11 mouse cellular contexts compared by ENCODE assay signal in the genomic region with DNA sequence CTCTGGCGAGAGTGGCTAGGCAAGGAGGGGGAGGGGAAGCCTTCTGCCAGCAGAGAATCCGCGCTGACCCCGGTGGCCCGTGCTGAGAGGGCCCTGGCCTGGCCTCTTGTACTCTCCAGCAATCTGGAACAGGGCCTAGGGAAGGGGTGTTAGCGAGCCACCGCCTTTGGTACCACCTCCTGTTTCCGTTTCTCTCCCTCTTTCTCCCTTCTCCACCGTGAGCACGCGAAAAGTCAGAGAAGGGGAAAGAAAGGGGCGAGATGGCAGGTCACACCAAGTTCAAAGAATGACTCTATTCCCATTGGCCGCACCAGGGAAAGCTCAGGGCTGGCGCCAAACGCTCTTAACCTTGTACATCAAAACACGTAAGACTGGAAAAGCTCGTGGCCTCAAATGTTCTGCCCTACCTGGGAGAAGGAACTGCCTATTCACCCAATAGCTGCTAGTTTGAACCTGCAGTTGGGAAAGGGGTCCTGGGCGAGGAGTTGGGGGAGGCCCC. TPM values are rescaled to one million over a fixed set of nuclear protein-coding genes. Genes with fewer than 3 reads are reported as not detected.
DNase-seq lines count a peak whose midpoint lies in the region; ATAC-seq lines count a peak whose summit lies in the region.
"Had no signal": no experiment of that assay in that cellular context is flagged by ENCODE, and none has a peak within 500 bp of the region (broad histone marks: within the 10 kb centered on the region; RNA-seq: fewer than 3 reads in every experiment).

No protein-coding gene starts in this region.

- H3K4me1 ChIP-seq in kidney, embryonic 16.5 days (ENCODE audit: insufficient read depth, low read length) = peaks cover 28% of the 10 kb centered on the region
- peaks cover 29% of the 10 kb centered on the region for H3K4me1 ChIP-seq in intestine, embryonic 14.5 days (replicated peaks; ENCODE audit: control insufficient read depth, insufficient read depth, low read length)
- peaks cover 13% of the 10 kb centered on the region for H3K4me1 ChIP-seq in neural tube, embryonic 11.5 days (ENCODE audit: control insufficient read depth, insufficient read depth, low read length)
- H3K4me1 ChIP-seq in forebrain, embryonic 12.5 days = peaks cover 21% of the 10 kb centered on the region

- peaks cover 66% of the 10 kb centered on the region for H3K27me3 ChIP-seq in kidney, embryonic 16.5 days (ENCODE audit: insufficient read depth, low read length)
- peaks cover 42% of the 10 kb centered on the region for H3K27me3 ChIP-seq in intestine, embryonic 14.5 days (replicated peaks; ENCODE audit: control insufficient read depth, insufficient read depth, low read length)
- H3K27me3 ChIP-seq in neural tube, embryonic 11.5 days (ENCODE audit: control insufficient read depth, insufficient read depth, low read length) = peaks cover 98% of the 10 kb centered on the region
- peaks cover 96% of the 10 kb centered on the region for H3K27me3 ChIP-seq in forebrain, embryonic 12.5 days

- DNase-seq in kidney, adult 18-20 months = no peak
- DNase-seq in adrenal gland, postnatal 14 days = peak; percentile 69
- no peak for DNase-seq in intestine, embryonic 14.5 days (ENCODE audit: low spot score)
- peak; percentile 36 for DNase-seq in neural tube, embryonic 11.5 days (ENCODE audit: low spot score)
- DNase-seq in thymus, postnatal 0 days (ENCODE audit: low spot score) = no peak
- no peak for DNase-seq in layer of hippocampus, adult 9-11 months
- DNase-seq: cerebellum, postnatal 36 days had no signal

- peak overlapping the region; percentile 79 for H3K9ac ChIP-seq in kidney, embryonic 16.5 days (replicated peaks; ENCODE audit: low read length)
- H3K9ac ChIP-seq in intestine, embryonic 14.5 days (ENCODE audit: low read length) = peak overlapping the region; percentile 89
- no peak overlapping the region for H3K9ac ChIP-seq in neural tube, embryonic 11.5 days (ENCODE audit: low read length)
- no peak overlapping the region for H3K9ac ChIP-seq in forebrain, embryonic 12.5 days

- WGBS in kidney, embryonic 16.5 days = 18% methylated on average over 16 of the region's 18 CpGs
- WGBS in intestine, embryonic 14.5 days = 28% methylated on average over 18 of the region's 18 CpGs
- 2% methylated on average over 16 of the region's 18 CpGs for WGBS in neural tube, embryonic 11.5 days
- 1% methylated on average over 15 of the region's 18 CpGs for WGBS in forebrain, embryonic 12.5 days

- H3K27ac ChIP-seq in kidney, embryonic 16.5 days (ENCODE audit: low read length) = peak overlapping the region; percentile 97
- H3K27ac ChIP-seq in intestine, embryonic 14.5 days (ENCODE audit: low read depth) = peak overlapping the region; percentile 99
- no peak overlapping the region for H3K27ac ChIP-seq in neural tube, embryonic 11.5 days (ENCODE audit: low read depth, low read length)
- H3K27ac ChIP-seq in forebrain, embryonic 12.5 days = no peak overlapping the region
- H3K27ac ChIP-seq: hindbrain, embryonic 14.5 days had no signal

- peak overlapping the region; percentile 68 for H3K4me2 ChIP-seq in kidney, embryonic 16.5 days (replicated peaks; ENCODE audit: low read depth, low read length)
- peak overlapping the region; percentile 84 for H3K4me2 ChIP-seq in intestine, embryonic 14.5 days (ENCODE audit: low read length)
- H3K4me2 ChIP-seq in neural tube, embryonic 11.5 days (ENCODE audit: low read depth) = no peak overlapping the region
- H3K4me2 ChIP-seq in forebrain, embryonic 12.5 days = no peak overlapping the region

- no peak for ATAC-seq in kidney, embryonic 16.5 days (ENCODE audit: low FRiP score, low TSS enrichment)
- no peak for ATAC-seq in intestine, embryonic 14.5 days (replicated peaks; ENCODE audit: low FRiP score, low TSS enrichment, low read depth)
- no peak for ATAC-seq in neural tube, embryonic 11.5 days (ENCODE audit: insufficient read depth, low FRiP score, low TSS enrichment)
- ATAC-seq in forebrain, embryonic 12.5 days (ENCODE audit: low FRiP score) = no peak

- H3K36me3 ChIP-seq in kidney, embryonic 16.5 days (ENCODE audit: insufficient read depth, low read length) = no peaks in the 10 kb centered on the region
- H3K36me3 ChIP-seq in intestine, embryonic 14.5 days (ENCODE audit: control insufficient read depth, insufficient read depth, low read length) = no peaks in the 10 kb centered on the region
- no peaks in the 10 kb centered on the region for H3K36me3 ChIP-seq in neural tube, embryonic 11.5 days (ENCODE audit: control insufficient read depth, insufficient read depth, low read length)
- H3K36me3 ChIP-seq in forebrain, embryonic 12.5 days (replicated peaks) = no peaks in the 10 kb centered on the region

- no peaks in the 10 kb centered on the region for H3K9me3 ChIP-seq in kidney, embryonic 16.5 days (ENCODE audit: low read length)
- H3K9me3 ChIP-seq in intestine, embryonic 14.5 days (ENCODE audit: control insufficient read depth, low read length) = no peaks in the 10 kb centered on the region
- H3K9me3 ChIP-seq in neural tube, embryonic 11.5 days (ENCODE audit: control insufficient read depth, low read length) = no peaks in the 10 kb centered on the region
- H3K9me3 ChIP-seq in forebrain, embryonic 12.5 days = no peaks in the 10 kb centered on the region

- H3K4me3 ChIP-seq in kidney, embryonic 16.5 days (ENCODE audit: low read length) = peak overlapping the region; percentile 67
- peak overlapping the region; percentile 83; the same call in 1 of the 2 replicates for H3K4me3 ChIP-seq in intestine, embryonic 14.5 days (ENCODE audit: low read depth, low read length)
- H3K4me3 ChIP-seq in neural tube, embryonic 11.5 days (ENCODE audit: low read depth, low read length) = no peak overlapping the region
- H3K4me3 ChIP-seq in forebrain, embryonic 12.5 days (replicated peaks) = no peak overlapping the region

RNA-seq across cellular contexts. Expression of a gene that starts 1.5 kb away (rescaled TPM):
- polyA plus RNA-seq in kidney, embryonic 16.5 days (2015; fragmentation: Nextera tagmentation; extraction: Ambion mirVana) = 52.6 and 60.5 TPM in 2 replicates
- 176 and 177 TPM in 2 replicates for total RNA-seq in adrenal gland, postnatal 14 days (2021)
- 44.1 and 45.5 TPM in 2 replicates for polyA plus RNA-seq in intestine, embryonic 14.5 days (2014; fragmentation: Nextera tagmentation; extraction: Ambion mirVana)
- polyA plus RNA-seq in neural tube, embryonic 11.5 days (2014; fragmentation: Nextera tagmentation; extraction: Ambion mirVana) = 10.5 and 15.5 TPM in 2 replicates
- 1.3 and 1.4 TPM in 2 replicates for polyA plus RNA-seq in thymus, postnatal 0 days (2015; fragmentation: Nextera tagmentation; extraction: Ambion mirVana)
- polyA plus RNA-seq in forebrain, embryonic 12.5 days (2016; fragmentation: Nextera tagmentation; extraction: Ambion mirVana) = 1.7 and 2.3 TPM in 2 replicates
- total RNA-seq: megakaryocyte, adult 5-6 weeks had no signal

Comparison
In these comparisons a context has a peak if more than half of its experiments do, and no peak if none do; other contexts are left out.
1. H3K27ac ChIP-seq: peak in kidney, embryonic 16.5 days (single experiment) and intestine, embryonic 14.5 days (single experiment); none in neural tube, embryonic 11.5 days (single experiment) and forebrain, embryonic 12.5 days (single experiment).
2. H3K4me2 ChIP-seq: peak in kidney, embryonic 16.5 days (single experiment) and intestine, embryonic 14.5 days (single experiment); none in neural tube, embryonic 11.5 days (single experiment) and forebrain, embryonic 12.5 days (single experiment).
3. H3K4me3 ChIP-seq: peak in kidney, embryonic 16.5 days (single experiment) and intestine, embryonic 14.5 days (single experiment); none in neural tube, embryonic 11.5 days (single experiment) and forebrain, embryonic 12.5 days (single experiment).
4. H3K9ac ChIP-seq: peak in kidney, embryonic 16.5 days (single experiment) and intestine, embryonic 14.5 days (single experiment); none in neural tube, embryonic 11.5 days (single experiment) and forebrain, embryonic 12.5 days (single experiment).
5. DNase-seq: peak in adrenal gland, postnatal 14 days (single experiment) and neural tube, embryonic 11.5 days (single experiment); none in kidney, adult 18-20 months (single experiment), intestine, embryonic 14.5 days (single experiment), thymus, postnatal 0 days (single experiment) and layer of hippocampus, adult 9-11 months (single experiment).